Mouse (Mus musculus): Measurements from ENCODE around the gene Slc24a3. TPM values are rescaled to one million over a fixed set of nuclear protein-coding genes. Genes with fewer than 3 reads are reported as not detected.
A peak's percentile ranks its signal among the peaks of the same experiment; 100 is the strongest.

Slc24a3 gene
- polyA plus RNA-seq, 1 experiment: not detected

DNA sequence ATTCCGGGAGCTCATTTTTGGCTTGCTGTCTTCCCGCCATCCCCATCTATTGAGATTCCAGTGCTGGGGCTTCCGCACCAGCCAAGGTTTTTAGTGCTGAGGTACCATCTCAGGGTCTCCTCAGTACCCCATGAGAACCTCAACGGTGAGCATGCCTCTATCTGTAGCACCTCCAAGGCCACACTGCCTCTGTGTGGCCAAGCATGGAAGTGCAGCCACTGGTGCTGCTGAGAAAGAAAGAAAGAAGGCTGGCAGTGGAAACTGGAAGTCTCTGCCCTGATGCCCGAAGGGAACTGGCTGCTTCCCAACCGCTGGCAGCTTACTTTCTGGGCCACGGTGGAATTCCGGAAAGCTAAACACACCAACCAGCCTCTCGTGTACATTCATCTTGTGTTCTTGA lies 349.8 kb downstream of the Slc24a3 start:
- TF ChIP-seq POLR2A (IDR thresholded peaks at IDR 0.05; ENCODE audit: insufficient read depth, low read depth, low read length) (no peak), CTCF (IDR thresholded peaks at IDR 0.05; ENCODE audit: insufficient read depth, low read depth, low read length) (peak; percentile 80)
- WGBS: 34% methylated on average over 9 of the region's 9 CpGs
- no peak overlapping the region for H3K27ac ChIP-seq (ENCODE audit: insufficient read depth, low read depth, low read length)
- peaks cover 6% of the 10 kb centered on the region for H3K4me1 ChIP-seq (ENCODE audit: control insufficient read depth, insufficient read depth, low read length)
- H3K4me3 ChIP-seq (ENCODE audit: insufficient read depth, low read depth, low read length): no peak overlapping the region

DNA sequence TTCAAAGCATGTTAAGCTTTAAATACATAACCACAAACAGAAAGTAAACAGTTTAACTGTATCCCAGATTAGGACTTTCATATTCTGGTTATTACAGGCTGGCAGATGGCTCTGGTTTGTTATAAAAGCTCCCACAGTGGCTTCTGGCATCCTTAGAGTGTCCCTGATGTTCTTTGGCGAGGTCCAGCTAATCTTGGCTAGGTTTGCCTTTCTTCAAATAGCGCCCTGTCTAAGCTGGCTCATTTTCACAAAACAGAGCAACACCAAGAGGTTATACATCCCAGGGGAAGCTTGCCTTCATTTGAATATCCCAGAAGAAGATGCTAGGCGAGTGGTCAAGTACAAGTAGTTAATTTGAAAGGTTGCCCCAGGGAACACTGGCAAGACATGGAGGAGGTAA lies 354.5 kb downstream of the Slc24a3 start:
- WGBS: 61% methylated on average over 3 of the region's 3 CpGs
- H3K27ac ChIP-seq (ENCODE audit: insufficient read depth, low read depth, low read length): no peak overlapping the region

DNA sequence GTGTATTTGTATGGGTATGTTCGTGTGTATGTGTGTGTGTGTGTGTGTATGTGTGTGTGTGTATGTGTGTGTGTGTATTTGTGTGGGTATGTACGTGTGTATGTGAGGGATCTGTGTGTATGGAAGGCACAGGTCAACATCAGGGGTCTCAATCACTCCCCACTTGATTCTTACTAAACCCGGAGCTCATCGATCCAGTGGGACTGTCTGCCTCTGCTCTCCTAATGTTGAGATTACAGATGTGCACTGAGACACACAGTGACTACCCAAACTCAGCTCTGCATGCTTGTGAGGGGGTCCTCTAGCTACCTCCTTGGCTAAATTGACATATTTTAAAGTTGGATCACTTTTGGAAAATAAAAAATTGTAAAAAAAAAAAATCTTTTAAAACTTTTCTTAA lies 355.8 kb downstream of the Slc24a3 start:
- Histone ChIP-seq H3K4me3 (ENCODE audit: insufficient read depth, low read depth, low read length) (no peak overlapping the region), H3K4me1 (ENCODE audit: control insufficient read depth, insufficient read depth, low read length) (peaks cover 2% of the 10 kb centered on the region; the same call in 1 of the 2 replicates), H3K27ac (ENCODE audit: insufficient read depth, low read depth, low read length) (no peak overlapping the region)
- TF ChIP-seq POLR2A (IDR thresholded peaks at IDR 0.05; ENCODE audit: insufficient read depth, low read depth, low read length): no peak
- TF ChIP-seq CTCF (IDR thresholded peaks at IDR 0.05; ENCODE audit: insufficient read depth, low read depth, low read length): no peak
- 92% methylated on average over 4 of the region's 4 CpGs for WGBS

More for the DNA sequence above, 354.5 kb downstream of the Slc24a3 start:
- Histone ChIP-seq H3K4me3 (ENCODE audit: insufficient read depth, low read depth, low read length) (no peak overlapping the region), H3K4me1 (ENCODE audit: control insufficient read depth, insufficient read depth, low read length) (peaks cover 6% of the 10 kb centered on the region)
- TF ChIP-seq POLR2A (IDR thresholded peaks at IDR 0.05; ENCODE audit: insufficient read depth, low read depth, low read length): no peak
- no peak for TF ChIP-seq CTCF (IDR thresholded peaks at IDR 0.05; ENCODE audit: insufficient read depth, low read depth, low read length)

DNA sequence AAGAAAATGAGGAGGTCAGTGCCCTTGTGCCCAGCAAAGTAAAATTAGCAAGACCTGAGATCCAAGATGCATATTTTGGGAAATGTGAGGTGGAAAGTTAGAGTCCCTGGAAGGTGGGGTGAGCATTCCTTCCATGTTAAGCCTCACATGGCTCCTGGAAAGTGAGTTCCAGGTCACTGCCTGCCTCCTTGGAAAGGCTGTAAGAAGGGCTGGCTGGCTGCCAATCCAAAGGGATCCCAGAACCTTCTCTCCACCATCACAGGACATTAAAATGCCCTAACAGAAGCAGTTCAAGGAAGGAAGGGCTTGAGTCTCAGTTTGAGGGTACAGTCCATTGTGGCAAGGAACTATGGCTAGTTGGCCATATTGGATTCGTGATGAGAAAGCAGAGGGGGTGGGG lies 359.6 kb downstream of the Slc24a3 start:
- TF ChIP-seq CTCF (IDR thresholded peaks at IDR 0.05; ENCODE audit: insufficient read depth, low read depth, low read length): no peak
- no peak for TF ChIP-seq POLR2A (IDR thresholded peaks at IDR 0.05; ENCODE audit: insufficient read depth, low read depth, low read length)
- H3K27ac ChIP-seq (ENCODE audit: insufficient read depth, low read depth, low read length): no peak overlapping the region
- H3K4me1 ChIP-seq (ENCODE audit: control insufficient read depth, insufficient read depth, low read length): no peaks in the 10 kb centered on the region
- 98% methylated on average over 1 of the region's 1 CpGs for WGBS
- no peak overlapping the region for H3K4me3 ChIP-seq (ENCODE audit: insufficient read depth, low read depth, low read length)

DNA sequence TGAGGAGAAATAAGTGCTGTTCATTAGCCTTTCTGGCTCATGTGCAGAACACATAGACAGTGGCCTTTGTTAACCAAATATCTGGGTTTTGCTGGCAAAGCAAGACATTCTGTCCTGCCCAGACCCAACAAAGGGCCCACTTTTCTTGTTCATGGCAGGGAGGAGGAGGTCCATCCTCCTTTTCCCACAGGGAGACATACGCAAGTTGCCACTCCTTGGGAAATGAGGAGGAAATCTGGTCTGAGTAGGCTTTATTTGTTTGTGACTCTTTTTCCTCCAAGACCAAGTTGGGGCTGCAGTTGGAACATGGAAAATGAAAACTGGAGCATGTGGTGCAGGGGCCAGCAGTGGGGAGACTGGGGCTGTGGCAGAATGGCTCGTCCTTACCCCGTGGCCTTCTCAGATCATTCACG lies 363.4 kb downstream of the Slc24a3 start:
- TF ChIP-seq CTCF (IDR thresholded peaks at IDR 0.05; ENCODE audit: insufficient read depth, low read depth, low read length) (no peak), POLR2A (IDR thresholded peaks at IDR 0.05; ENCODE audit: insufficient read depth, low read depth, low read length) (no peak)
- no peak overlapping the region for H3K4me3 ChIP-seq (ENCODE audit: insufficient read depth, low read depth, low read length)
- 63% methylated on average over 4 of the region's 4 CpGs for WGBS
- no peaks in the 10 kb centered on the region for H3K4me1 ChIP-seq (ENCODE audit: control insufficient read depth, insufficient read depth, low read length)
- H3K27ac ChIP-seq (ENCODE audit: insufficient read depth, low read depth, low read length): 0 out of 2 replicates have a peak overlapping the region, but pooled peaks have one; percentile 32

DNA sequence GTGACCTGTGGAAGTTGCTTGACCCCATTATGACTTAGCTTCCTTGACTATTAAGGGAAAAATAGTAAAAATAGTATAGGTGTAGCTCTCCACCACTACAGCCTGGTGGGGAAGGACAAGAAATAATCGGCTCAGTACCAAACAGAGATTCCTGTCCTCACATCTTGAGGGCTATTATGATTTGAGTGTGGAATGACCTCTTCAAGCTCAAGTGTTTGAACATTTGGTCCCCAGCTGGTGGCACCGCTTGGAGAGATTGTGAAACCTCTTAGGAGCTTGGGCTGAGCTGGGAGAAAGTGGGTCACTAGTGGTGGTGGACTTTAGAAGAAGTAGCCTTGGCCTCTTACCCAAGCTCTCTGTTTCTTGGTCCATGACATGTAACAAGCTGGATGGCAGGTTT lies 365.5 kb downstream of the Slc24a3 start:
- 94% methylated on average over 2 of the region's 2 CpGs for WGBS
- Histone ChIP-seq H3K27ac (ENCODE audit: insufficient read depth, low read depth, low read length) (no peak overlapping the region), H3K4me3 (ENCODE audit: insufficient read depth, low read depth, low read length) (no peak overlapping the region), H3K4me1 (ENCODE audit: control insufficient read depth, insufficient read depth, low read length) (no peaks in the 10 kb centered on the region)
- TF ChIP-seq POLR2A (IDR thresholded peaks at IDR 0.05; ENCODE audit: insufficient read depth, low read depth, low read length) (no peak), CTCF (IDR thresholded peaks at IDR 0.05; ENCODE audit: insufficient read depth, low read depth, low read length) (no peak)

DNA sequence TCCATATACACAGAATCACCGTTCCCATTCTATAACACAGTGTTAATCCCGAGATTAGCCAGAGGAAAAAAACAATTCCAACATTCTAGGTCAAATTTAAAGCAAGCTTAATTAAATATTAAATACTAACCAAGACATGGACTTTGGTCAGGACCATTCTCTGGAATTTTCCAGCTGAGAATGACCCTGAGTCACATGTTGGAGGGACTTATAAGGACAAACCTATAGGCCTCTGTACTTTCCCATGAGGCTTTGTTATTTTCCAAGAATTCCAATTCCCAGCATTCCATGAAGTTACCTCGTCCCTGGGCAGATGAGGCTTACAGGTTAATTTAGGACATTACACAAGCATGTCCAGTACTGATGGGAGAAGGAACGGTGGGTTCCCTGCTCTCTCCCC lies 367.8 kb downstream of the Slc24a3 start:
- TF ChIP-seq CTCF (IDR thresholded peaks at IDR 0.05; ENCODE audit: insufficient read depth, low read depth, low read length) (no peak), POLR2A (IDR thresholded peaks at IDR 0.05; ENCODE audit: insufficient read depth, low read depth, low read length) (no peak)

DNA sequence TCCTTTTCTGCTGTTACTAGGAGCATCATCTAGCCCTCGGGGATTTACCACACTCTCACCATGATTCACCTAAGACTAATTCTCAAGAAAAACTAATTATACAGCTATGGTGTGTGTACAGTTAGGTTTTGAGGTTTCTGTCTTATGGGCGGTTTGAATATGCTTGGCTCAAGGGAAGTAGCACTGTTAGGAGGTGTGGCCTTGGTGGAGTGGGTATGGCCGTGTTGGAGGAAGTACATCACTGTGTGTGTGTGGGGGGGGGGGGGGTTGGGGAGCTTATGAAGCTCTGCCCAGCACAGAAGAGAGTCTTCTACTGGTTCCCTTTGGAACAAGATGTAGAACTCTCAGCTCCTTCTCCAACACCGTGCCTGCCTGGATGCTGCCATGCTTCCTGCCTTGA lies 368.2 kb downstream of the Slc24a3 start:
- H3K4me3 ChIP-seq (ENCODE audit: insufficient read depth, low read depth, low read length): no peak overlapping the region
- 92% methylated on average over 4 of the region's 4 CpGs for WGBS

More for the DNA sequence above, 367.8 kb downstream of the Slc24a3 start:
- Histone ChIP-seq H3K27ac (ENCODE audit: insufficient read depth, low read depth, low read length) (no peak overlapping the region), H3K4me1 (ENCODE audit: control insufficient read depth, insufficient read depth, low read length) (no peaks in the 10 kb centered on the region), H3K4me3 (ENCODE audit: insufficient read depth, low read depth, low read length) (no peak overlapping the region)
- 89% methylated on average over 4 of the region's 4 CpGs for WGBS

DNA sequence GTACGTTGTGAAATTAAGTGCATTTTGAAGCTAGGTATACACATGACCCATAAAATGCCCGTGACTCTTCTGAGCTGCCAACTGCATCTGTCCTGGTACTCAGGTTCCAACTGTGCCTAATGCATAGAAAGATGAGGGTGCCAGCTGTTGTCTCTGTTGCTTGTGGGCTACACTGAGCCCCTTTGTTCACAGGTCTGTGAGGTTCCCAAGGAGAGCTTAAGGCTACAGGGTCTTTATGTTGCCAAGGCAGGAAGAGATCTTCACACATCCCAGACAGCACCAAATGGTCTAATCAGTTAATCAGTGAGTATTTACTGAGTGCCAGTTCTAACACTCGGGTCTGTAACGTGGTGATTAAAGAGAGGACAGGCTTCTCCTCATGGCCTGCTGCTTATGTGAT lies 369.4 kb downstream of the Slc24a3 start:
- Histone ChIP-seq H3K4me3 (ENCODE audit: insufficient read depth, low read depth, low read length) (no peak overlapping the region), H3K4me1 (ENCODE audit: control insufficient read depth, insufficient read depth, low read length) (no peaks in the 10 kb centered on the region), H3K27ac (ENCODE audit: insufficient read depth, low read depth, low read length) (no peak overlapping the region)
- TF ChIP-seq POLR2A (IDR thresholded peaks at IDR 0.05; ENCODE audit: insufficient read depth, low read depth, low read length): no peak
- TF ChIP-seq CTCF (IDR thresholded peaks at IDR 0.05; ENCODE audit: insufficient read depth, low read depth, low read length): no peak
- 70% methylated on average over 4 of the region's 4 CpGs for WGBS

More for the DNA sequence above, 368.2 kb downstream of the Slc24a3 start:
- TF ChIP-seq CTCF (IDR thresholded peaks at IDR 0.05; ENCODE audit: insufficient read depth, low read depth, low read length) (no peak), POLR2A (IDR thresholded peaks at IDR 0.05; ENCODE audit: insufficient read depth, low read depth, low read length) (no peak)
- no peak overlapping the region for H3K27ac ChIP-seq (ENCODE audit: insufficient read depth, low read depth, low read length)
- no peaks in the 10 kb centered on the region for H3K4me1 ChIP-seq (ENCODE audit: control insufficient read depth, insufficient read depth, low read length)

DNA sequence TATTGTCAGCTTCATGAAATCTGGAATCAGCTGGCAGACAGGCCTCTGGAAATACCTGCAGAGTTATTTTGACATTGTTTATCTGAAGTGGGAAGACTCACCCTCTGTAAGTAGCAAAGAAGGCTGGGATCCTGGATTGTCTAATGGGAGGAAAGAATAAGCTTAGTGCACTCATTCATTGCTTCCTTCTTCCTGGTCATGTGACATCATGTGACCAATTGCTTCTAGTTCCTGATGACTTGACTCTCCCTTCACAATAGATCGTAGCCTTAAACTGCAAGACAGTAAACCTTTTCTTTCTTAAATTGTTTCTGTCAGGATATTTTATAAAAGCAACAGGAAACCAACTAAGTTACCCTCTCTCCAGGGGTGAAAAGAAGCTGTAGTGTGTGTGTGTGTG lies 374.1 kb downstream of the Slc24a3 start:
- Histone ChIP-seq H3K27ac (ENCODE audit: insufficient read depth, low read depth, low read length) (no peak overlapping the region), H3K4me3 (ENCODE audit: insufficient read depth, low read depth, low read length) (no peak overlapping the region), H3K4me1 (ENCODE audit: control insufficient read depth, insufficient read depth, low read length) (no peaks in the 10 kb centered on the region)
- TF ChIP-seq POLR2A (IDR thresholded peaks at IDR 0.05; ENCODE audit: insufficient read depth, low read depth, low read length): no peak
- no peak for TF ChIP-seq CTCF (IDR thresholded peaks at IDR 0.05; ENCODE audit: insufficient read depth, low read depth, low read length)
- WGBS: 79% methylated on average over 1 of the region's 1 CpGs
